In genomic region chr3:105769380-105769779, GRCm38 (mm10) we compare ENCODE assay signal across 21 mouse cellular contexts. TPM values are rescaled to one million over a fixed set of nuclear protein-coding genes. Genes with fewer than 3 reads are reported as not detected.
DNase-seq lines count a peak whose midpoint lies in the region; ATAC-seq and TF ChIP-seq lines count a peak whose summit lies in the region.
"Had no signal": no experiment of that assay in that cellular context is flagged by ENCODE, and none has a peak within 500 bp of the region (broad histone marks: within the 10 kb centered on the region; RNA-seq: fewer than 3 reads in every experiment).

No protein-coding gene starts in this region.

- H3K79me2 ChIP-seq in MEL (ENCODE audit: control insufficient read depth, insufficient read depth, low read length, poor library complexity): peaks cover 29% of the 10 kb centered on the region

- TF ChIP-seq EP300 in MEL (IDR thresholded peaks at IDR 0.05; ENCODE audit: low read depth in 1 of 2, low read length in 2 of 2): peak; percentile 66 to 67; a peak in 3 of 4 replicates

- TF ChIP-seq CTCF in layer of hippocampus, adult 2 months (conservative IDR thresholded peaks at IDR 0.05): no peak
- no peak for TF ChIP-seq CTCF in MEL (IDR thresholded peaks at IDR 0.05 in 2 of 3, conservative IDR thresholded peaks at IDR 0.05 in 1 of 3; ENCODE audit: control insufficient read depth in 1 of 3, insufficient read depth in 1 of 3, low read depth in 2 of 3, low read length in 3 of 3, poor library complexity in 1 of 3, severe bottlenecking in 1 of 3)

- H3K9ac ChIP-seq in MEL (ENCODE audit: control insufficient read depth, low read depth, low read length, poor library complexity, severe bottlenecking): no peak overlapping the region
- H3K9ac ChIP-seq: embryonic facial prominence, embryonic 12.5 days; forebrain, embryonic 12.5 days had no signal

- no peak for TF ChIP-seq POLR2A in MEL (IDR thresholded peaks at IDR 0.05; ENCODE audit: control insufficient read depth in 1 of 2, insufficient read depth in 1 of 2, low read depth in 1 of 2, low read length in 2 of 2, poor library complexity in 1 of 2)

- TF ChIP-seq RAD21 in MEL (IDR thresholded peaks at IDR 0.05; ENCODE audit: low read depth, low read length): no peak

- H3K4me3 ChIP-seq in layer of hippocampus, adult 2 months: no peak overlapping the region
- no peak overlapping the region for H3K4me3 ChIP-seq in MEL (ENCODE audit: control insufficient read depth in 1 of 2, insufficient read depth in 1 of 2, low read depth in 2 of 2, low read length in 2 of 2)
- H3K4me3 ChIP-seq: embryonic facial prominence, embryonic 10.5 days; embryonic facial prominence, embryonic 12.5 days; erythroblast, embryonic 14.5 days; forebrain, embryonic 10.5 days; forebrain, embryonic 12.5 days had no signal

- no peak for ATAC-seq in erythroblast, adult 5-6 weeks (replicated peaks; ENCODE audit: low FRiP score, poor library complexity, severe bottlenecking)
- ATAC-seq: forebrain, embryonic 14.5 days; forebrain, embryonic 16.5 days had no signal

- no peaks in the 10 kb centered on the region for H3K9me3 ChIP-seq in MEL (replicated peaks; ENCODE audit: insufficient read depth, low read length)
- H3K9me3 ChIP-seq: embryonic facial prominence, embryonic 10.5 days; embryonic facial prominence, embryonic 12.5 days; forebrain, embryonic 10.5 days; forebrain, embryonic 12.5 days had no signal

- peaks cover 15 to 27% of the 10 kb centered on the region in 2 experiments for H3K4me1 ChIP-seq in MEL (ENCODE audit: control insufficient read depth in 1 of 2, insufficient read depth in 2 of 2, low read length in 2 of 2)
- H3K4me1 ChIP-seq: embryonic facial prominence, embryonic 10.5 days; embryonic facial prominence, embryonic 12.5 days; forebrain, embryonic 10.5 days; forebrain, embryonic 12.5 days had no signal

- no peaks in the 10 kb centered on the region for H3K27me3 ChIP-seq in MEL (ENCODE audit: control insufficient read depth in 1 of 2, insufficient read depth in 2 of 2, low read length in 2 of 2)
- H3K27me3 ChIP-seq: embryonic facial prominence, embryonic 12.5 days; forebrain, embryonic 12.5 days had no signal

- peaks cover 0 to 36% of the 10 kb centered on the region in 2 experiments; a peak in 3 of 4 replicates for H3K36me3 ChIP-seq in MEL (ENCODE audit: control insufficient read depth in 1 of 2, insufficient read depth in 2 of 2, low read length in 2 of 2)
- H3K36me3 ChIP-seq: embryonic facial prominence, embryonic 10.5 days; embryonic facial prominence, embryonic 12.5 days; forebrain, embryonic 12.5 days had no signal

- no peak for DNase-seq in layer of hippocampus, adult 2 months (ENCODE audit: low spot score in 2 of 2)
- no peak for DNase-seq in layer of hippocampus, adult 11-12 months (ENCODE audit: low spot score)
- DNase-seq in 416B (ENCODE audit: low read depth) (peak; percentile 43), MEL (ENCODE audit: low read depth, low spot score) (peak; percentile 55)
- no peak for DNase-seq in left cerebral cortex, postnatal 14 days (ENCODE audit: low spot score in 2 of 2)
- DNase-seq: adrenal gland, adult 2 months; adrenal gland, postnatal 10 days; adrenal gland, postnatal 25 days; cerebellum, adult 11 months; cerebellum, adult 18-20 months; cerebellum, adult 9-10 months; cerebellum, postnatal 10 days; cerebellum, postnatal 25 days had no signal

- intact Hi-C loops in left cerebral cortex, postnatal 14 days (cut with DNase I): no loop called here

- H3K27ac ChIP-seq in layer of hippocampus, adult 2 months: peak overlapping the region; percentile 58; the same call in 1 of the 2 replicates
- peak overlapping the region; percentile 43; the same call in 1 of the 2 replicates for H3K27ac ChIP-seq in MEL (ENCODE audit: control insufficient read depth, low read depth, low read length)
- H3K27ac ChIP-seq: embryonic facial prominence, embryonic 10.5 days; embryonic facial prominence, embryonic 12.5 days; forebrain, embryonic 10.5 days; forebrain, embryonic 12.5 days had no signal

TF ChIP-seq in MEL, 35 proteins besides CTCF, POLR2A, EP300 and RAD21:
- TF ChIP-seq RCOR1 (IDR thresholded peaks at IDR 0.05; ENCODE audit: low read depth, low read length): peak; percentile 66; the same call in 1 of the 2 replicates
- no peak for TF ChIP-seq TCF12 (IDR thresholded peaks at IDR 0.05; ENCODE audit: low read depth, low read length)
- TF ChIP-seq UBTF (IDR thresholded peaks at IDR 0.05; ENCODE audit: borderline replicate concordance, insufficient read depth, low read depth, low read length): no peak
- no peak for TF ChIP-seq CHD2 (IDR thresholded peaks at IDR 0.05; ENCODE audit: low read length)
- TF ChIP-seq SMC3 (IDR thresholded peaks at IDR 0.05; ENCODE audit: low read depth, low read length): no peak
- peak; percentile 82 for TF ChIP-seq GATA1 (IDR thresholded peaks at IDR 0.05; ENCODE audit: low read depth, low read length)
- TF ChIP-seq MYC (IDR thresholded peaks at IDR 0.05; ENCODE audit: low read depth, low read length): peak; percentile 88; the same call in 1 of the 2 replicates
- TF ChIP-seq TAL1 (IDR thresholded peaks at IDR 0.05; ENCODE audit: low read length): no peak
- TF ChIP-seq MXI1 (IDR thresholded peaks at IDR 0.05; ENCODE audit: low read depth, low read length): peak; percentile 81
- peak; percentile 62 for TF ChIP-seq MAX (IDR thresholded peaks at IDR 0.05; ENCODE audit: low read length)
- TF ChIP-seq JUND (IDR thresholded peaks at IDR 0.05; ENCODE audit: low read depth, low read length): peak; percentile 60; the same call in 1 of the 2 replicates
- TF ChIP-seq TBP (IDR thresholded peaks at IDR 0.05; ENCODE audit: low read depth, low read length): no peak
- TF ChIP-seq SIN3A (IDR thresholded peaks at IDR 0.05; ENCODE audit: low read length): peak; percentile 53; the same call in 1 of the 2 replicates
- no peak for TF ChIP-seq NRF1 (IDR thresholded peaks at IDR 0.05; ENCODE audit: insufficient read depth, low read depth, low read length, poor library complexity, severe bottlenecking)
- peak; percentile 81 for TF ChIP-seq ETS1 (IDR thresholded peaks at IDR 0.05; ENCODE audit: low read depth, low read length)
TF ChIP-seq in MEL: peak in this region for 8.

RNA-seq across cellular contexts. Expression of gene Rap1a, which starts 31.8 kb away (rescaled TPM):
- 100 to 1,000 TPM in 1 of 2 experiments, 10 to 100 TPM in 1; 94.6 to 101 TPM for total RNA-seq in layer of hippocampus, adult 2 months (2021)
- 32.3 and 39.7 TPM in 2 replicates for total RNA-seq in MEL (2012; rRNA removed)
- 10 to 100 TPM in 1 of 2 experiments, not detected in 1; 64.5 TPM for polyA plus RNA-seq in MEL (2012; ENCODE audit: insufficient read depth in 1 of 2, insufficient read length in 2 of 2, low read depth in 1 of 2, low replicate concordance in 2 of 2, missing spikeins in 1 of 2)
- 10 to 100 TPM; 76.5 to 84.1 TPM for total RNA-seq in left cerebral cortex, postnatal 14 days (2021)
- 67.7 and 77.8 TPM in 2 replicates for total RNA-seq in erythroblast, adult 5-6 weeks (2015; ENCODE audit: low replicate concordance)
- 99.3 and 137 TPM in 2 replicates for total RNA-seq in erythroblast, adult 5-6 weeks (2017; ENCODE audit: low replicate concordance)

Comparison
In these comparisons a context has a peak if more than half of its experiments do, and no peak if none do; other contexts are left out.
1. DNase-seq: peak in 416B (single experiment) and MEL (single experiment); none in layer of hippocampus, adult 2 months (0 of 2), layer of hippocampus, adult 11-12 months (single experiment) and left cerebral cortex, postnatal 14 days (0 of 2).